Mouse (Mus musculus): ENCODE measurements around the gene Postn. TPM values are rescaled to one million over a fixed set of nuclear protein-coding genes. Genes with fewer than 3 reads are reported as not detected.

The Postn gene
- polyA plus RNA-seq, 1 experiment from 2014 or later, result 26.6 TPM

GRCm38 (mm10) chr3:54436373-54436964 is 75.6 kb downstream of the Postn start:
- POLR2A ChIA-PET, result no interaction called here
- ATAC-seq, result no peak
- no peak for DNase-seq (ENCODE audit: low read depth, low spot score)
- in situ Hi-C loops (cut with MboI; ENCODE audit: low pct_unique_long_range_greater_than_20kb), result no loop called here
- no peaks in the 10 kb centered on the region for H3K27me3 ChIP-seq
- CTCF ChIA-PET, result interaction anchor here (0.8 to 2.8 kb wide), 7 partner anchors 9 to 105 kb away, joined by 3 to 9 read pairs (median 3); partner anchors contain the start of gene Postn
- no peak for TF ChIP-seq CTCF (IDR thresholded peaks at IDR 0.05)

Other genes with a start within 250 kb of the Postn start
- gene Trpc4, start 205.1 kb upstream of the Postn start, polyA plus RNA-seq (2021), result 0.03 TPM

Measured in Patski (cell line).